Mouse (Mus musculus) CD4-positive helper T cell, adult 2 months (primary cell): ENCODE results near the gene Btbd9.
"Not testable (repeated sequence)": the region's sequence is repeated elsewhere in the genome, so short reads cannot be mapped to it uniquely, and the experiment has no call there.

Experiments used
- DNase-seq: peaks from one replicate; pipeline ENCODE4 v3.0.0-alpha.2; 2012; ENCODE audit warnings: low read depth, missing footprints, low spot score

Btbd9 gene

GRCm38 (mm10) chr17:30512531-30512930 is 63.8 kb downstream of the Btbd9 start:
- no peak for DNase-seq

GRCm38 (mm10) chr17:30512007-30512406 is 64.3 kb downstream of the Btbd9 start:
- DNase-seq, result no peak

GRCm38 (mm10) chr17:30511399-30511798 is 64.9 kb downstream of the Btbd9 start:
- no peak for DNase-seq

- DNase-seq, result no peak
These were observed 66.1 kb downstream of the Btbd9 start for GRCm38 (mm10) chr17:30510171-30510570.

DNA sequence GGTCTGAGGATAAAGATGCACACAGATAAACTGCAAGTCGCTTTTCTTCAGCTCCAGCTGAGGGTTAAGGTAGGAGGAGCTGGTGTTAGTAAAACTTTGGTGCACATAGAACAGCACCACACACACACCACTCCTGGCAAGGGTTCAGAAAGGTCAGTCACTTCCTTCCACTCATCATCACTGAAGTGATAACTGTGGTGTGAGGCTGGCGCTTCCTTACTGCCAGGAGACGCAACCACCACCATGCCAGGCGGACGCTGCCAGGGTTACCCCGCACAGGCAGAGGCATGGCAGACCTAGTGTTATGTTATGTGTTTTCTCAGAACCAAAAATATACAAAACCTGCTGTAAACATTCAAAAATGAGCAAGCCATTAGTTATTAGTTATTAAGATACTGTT is 66.6 kb downstream of the Btbd9 start:
- no peak for DNase-seq

- DNase-seq, result no peak
These were observed 68.4 kb downstream of the Btbd9 start for GRCm38 (mm10) chr17:30507636-30508576.

- no peak for DNase-seq
These were observed 69.4 kb downstream of the Btbd9 start for GRCm38 (mm10) chr17:30506916-30507315.

DNA sequence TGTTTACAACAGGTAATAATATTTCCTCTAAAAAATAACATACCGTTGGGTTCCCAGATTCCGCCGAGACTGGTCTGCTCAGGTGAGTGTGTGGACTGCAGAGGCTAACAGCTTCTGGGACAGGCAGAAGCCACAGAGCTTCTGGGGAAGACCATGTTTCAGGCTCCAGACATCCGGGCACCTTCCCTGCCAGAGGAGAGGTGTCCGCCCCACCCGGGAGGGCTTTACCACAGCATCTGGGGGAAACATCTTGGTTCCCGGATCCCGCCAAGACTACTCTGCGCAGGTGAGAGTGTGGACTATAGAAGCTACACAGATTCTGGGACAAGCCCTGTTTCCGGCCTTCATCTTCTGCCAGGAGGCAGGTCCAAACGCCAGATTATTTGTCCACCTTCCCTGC is 76.7 kb downstream of the Btbd9 start:
- not testable (repeated sequence) for DNase-seq

DNA sequence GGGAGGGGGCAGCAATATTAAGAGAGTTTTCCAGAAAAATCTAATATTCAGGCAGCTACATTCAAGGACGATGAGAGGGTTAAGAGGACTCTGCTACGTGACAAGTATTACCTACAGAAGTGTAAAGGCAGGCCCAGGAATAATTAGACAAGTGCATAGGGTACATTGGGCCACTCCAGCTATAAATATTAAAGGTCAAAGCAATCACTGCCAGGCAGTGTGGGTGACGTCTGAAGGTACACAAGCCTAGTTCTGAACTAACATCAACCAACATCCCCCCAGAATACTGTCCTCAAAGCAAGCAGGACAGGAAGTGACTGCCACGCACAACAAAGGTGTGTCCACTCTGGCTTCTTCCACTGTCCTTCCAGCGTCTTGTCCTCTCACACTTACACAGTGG is 77.5 kb downstream of the Btbd9 start:
- DNase-seq, result no peak

DNA sequence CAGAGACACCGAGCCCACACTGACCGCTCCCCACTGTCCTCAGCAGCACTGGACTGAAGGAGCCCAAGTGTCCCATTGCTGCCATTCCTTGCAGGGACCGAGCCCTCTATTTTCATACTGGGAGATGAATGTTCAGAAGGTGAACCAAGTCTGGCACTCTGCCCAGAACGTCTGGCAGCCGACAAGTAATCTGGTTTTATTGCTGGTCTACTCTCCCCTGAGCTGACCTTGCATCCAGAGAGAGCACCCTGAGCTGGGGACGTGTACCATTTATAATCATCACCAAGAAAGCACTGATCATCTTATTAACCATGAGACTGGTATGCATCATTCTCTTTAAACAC is 77.9 kb downstream of the Btbd9 start:
- DNase-seq, result no peak

- DNase-seq, result no peak
These were observed 78.5 kb downstream of the Btbd9 start for GRCm38 (mm10) chr17:30497525-30498375.

GRCm38 (mm10) chr17:30495567-30495966 is 80.7 kb downstream of the Btbd9 start:
- DNase-seq, result no peak

- DNase-seq, result no peak
These were observed 81.1 kb downstream of the Btbd9 start for GRCm38 (mm10) chr17:30495154-30495553.

GRCm38 (mm10) chr17:30493481-30493880 is 82.8 kb downstream of the Btbd9 start:
- DNase-seq, result no peak

GRCm38 (mm10) chr17:30492191-30492590 is 84.1 kb downstream of the Btbd9 start:
- DNase-seq, result no peak

GRCm38 (mm10) chr17:30491601-30492000 is 84.7 kb downstream of the Btbd9 start:
- no peak for DNase-seq

DNA sequence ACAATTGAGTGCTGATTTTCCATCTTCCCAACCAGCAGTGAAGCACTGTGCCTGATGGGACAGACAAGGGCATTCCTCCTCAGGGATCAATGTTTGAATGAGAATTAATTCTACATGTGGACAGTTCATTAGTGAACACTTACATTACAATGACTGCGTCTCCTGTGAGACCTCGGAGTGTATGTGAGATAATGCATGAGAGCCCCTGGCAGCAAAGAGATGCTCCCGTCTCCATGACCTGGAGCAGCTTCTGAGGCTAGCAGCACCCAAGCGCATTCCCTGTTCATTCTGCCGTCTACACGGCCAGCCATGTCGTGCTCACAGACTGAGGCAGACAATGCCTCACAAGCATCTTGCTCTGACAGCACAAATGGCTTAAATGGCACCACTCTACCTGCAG is 85.7 kb downstream of the Btbd9 start:
- no peak for DNase-seq

DNA sequence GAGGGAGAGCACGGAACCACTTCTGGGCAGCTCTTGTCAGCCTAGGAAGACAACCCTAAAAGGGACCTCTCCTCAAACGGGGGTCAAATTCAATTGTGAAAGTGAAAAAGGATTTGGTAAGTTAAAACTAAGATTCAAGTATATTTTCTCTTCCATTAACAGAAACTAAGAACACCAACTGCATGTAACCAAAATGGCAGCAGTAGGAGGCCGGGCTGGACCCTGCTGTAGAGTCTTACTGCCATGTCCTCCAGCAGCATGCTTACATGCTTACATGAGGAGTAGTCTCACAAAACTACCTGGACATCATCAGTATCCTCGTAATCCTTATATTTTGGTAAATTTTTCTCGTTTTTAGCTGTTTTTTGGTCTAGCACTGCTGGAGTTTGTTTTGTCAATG is 86.2 kb downstream of the Btbd9 start:
- DNase-seq, result no peak

GRCm38 (mm10) chr17:30489629-30490028 is 86.7 kb downstream of the Btbd9 start:
- DNase-seq, result no peak

DNA sequence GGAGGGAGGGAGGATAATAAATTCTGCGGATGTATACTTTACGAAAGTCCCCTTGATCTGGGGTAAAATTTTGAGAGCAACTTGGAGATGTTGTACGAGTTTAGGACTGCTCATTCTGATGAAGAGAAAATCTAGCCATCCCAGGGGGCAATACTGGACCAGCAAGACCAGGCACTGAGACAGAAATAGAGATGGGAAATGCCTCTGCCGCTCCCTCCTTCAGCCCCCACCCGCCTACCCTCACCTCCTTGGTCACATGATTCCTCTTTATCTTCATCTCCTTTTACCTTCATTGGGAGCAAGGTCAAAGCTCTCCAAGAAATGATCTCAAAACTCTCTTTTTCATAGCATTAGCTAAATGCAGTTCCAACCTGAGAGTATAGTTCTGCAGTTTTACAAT is 88.6 kb downstream of the Btbd9 start:
- DNase-seq, result no peak

GRCm38 (mm10) chr17:30485067-30485854 is 91.0 kb downstream of the Btbd9 start:
- DNase-seq, result no peak
